Mouse (Mus musculus) heart, postnatal 10 days (tissue): ENCODE data around the gene Ppm1a. TPM values are rescaled to one million over a fixed set of nuclear protein-coding genes. Genes with fewer than 3 reads are reported as not detected.

Experiments used
- total RNA-seq, 2 experiments: library from RNA; stranded (reverse); gene quantifications; 2 replicates each; pipeline ENCODE4 v1.2.3; 2021

Ppm1a gene
- total RNA-seq, 2 experiments from 2014 or later: 228 to 234 TPM

Other genes with a start within 250 kb of the Ppm1a start
- 1 to 10 TPM; 3.5 to 3.9 TPM for gene Pcnx4, start 221.1 kb upstream of the Ppm1a start, total RNA-seq
- not detected for gene Gm4756, start 107.8 kb upstream of the Ppm1a start, total RNA-seq
- gene Dhrs7, start 92.5 kb upstream of the Ppm1a start, total RNA-seq: 100 to 1,000 TPM; 122 to 137 TPM
- not detected for gene Six6, start 182.4 kb downstream of the Ppm1a start, total RNA-seq
- under 1 TPM; 0.67 to 0.79 TPM for gene 4930447C04Rik, start 183.3 kb downstream of the Ppm1a start, total RNA-seq